Mouse (Mus musculus) hindbrain, embryonic 15.5 days (tissue): Measurements from ENCODE around the gene Prss56. TPM values are rescaled to one million over a fixed set of nuclear protein-coding genes. Genes with fewer than 3 reads are reported as not detected.

Experiments
- ATAC-seq: fragments of 200-750 bp; cut with Nextera tagmentation; 2 replicates; pipeline ENCODE4 v1.8.0; 2017; ENCODE audit warnings: low read depth, moderate number of reproducible peaks, moderate TSS enrichment; ENCODE audit not compliant: low FRiP score
- H3K27ac ChIP-seq: fragments of 300-500 bp; sonication (generic); replicated peaks from 2 replicates; pipeline ENCODE4 v1.5.1; 2015; ENCODE audit warnings: mild to moderate bottlenecking, inconsistent platforms
- H3K27me3 ChIP-seq: fragments of 300-500 bp; sonication (generic); 2 replicates; pipeline ENCODE4 v1.6.1; 2015; ENCODE audit warnings: control low read depth, inconsistent platforms
- H3K36me3 ChIP-seq: fragments of 300-500 bp; sonication (generic); 2 replicates; pipeline ENCODE4 v1.6.1; 2015; ENCODE audit warnings: control low read depth, inconsistent platforms
- H3K4me1 ChIP-seq: fragments of 300-500 bp; sonication (generic); replicated peaks from 2 replicates; pipeline ENCODE4 v1.6.1; 2015; ENCODE audit warnings: control low read depth, inconsistent platforms
- H3K4me2 ChIP-seq: fragments of 300-500 bp; sonication (generic); 2 replicates; pipeline ENCODE4 v1.6.1; 2015; ENCODE audit warnings: moderate library complexity, mild to moderate bottlenecking, inconsistent platforms
- H3K4me3 ChIP-seq: fragments of 300-500 bp; sonication (generic); 2 replicates; pipeline ENCODE4 v1.5.1; 2015; ENCODE audit warnings: mild to moderate bottlenecking, inconsistent platforms
- H3K9ac ChIP-seq: fragments of 300-500 bp; sonication (generic); 2 replicates; pipeline ENCODE4 v1.6.1; 2015; ENCODE audit warnings: inconsistent platforms
- H3K9me3 ChIP-seq: fragments of 300-500 bp; sonication (generic); 2 replicates; pipeline ENCODE4 v1.6.1; 2016; ENCODE audit warnings: control low read depth, inconsistent platforms
- WGBS: fragments of 180-500 bp; shearing (Covaris S2); methylation state at CpG from one replicate; pipeline ENCODE4 v1.1.7; 2015; 5-methylcytosine and 5-hydroxymethylcytosine counted together
- polyA plus RNA-seq: library from polyadenylated mRNA; unstranded; fragments of >200 nt; fragmentation: Nextera tagmentation; extraction: Ambion mirVana; gene quantifications from 2 replicates; pipeline ENCODE4 v1.2.1, GENCODE M21; 2015

The Prss56 gene
- polyA plus RNA-seq, result 3.0 and 3.3 TPM in 2 replicates

- WGBS, result 66% methylated on average over 9 of the region's 9 CpGs
- no peak within 1 kb of the TSS for H3K4me3 ChIP-seq
- H3K27ac ChIP-seq, result no peak within 1 kb of the TSS
- H3K4me1 ChIP-seq, result peaks cover 22% of the 10 kb centered on the region
- H3K27me3 ChIP-seq, result peaks cover 38% of the 10 kb centered on the region
- H3K36me3 ChIP-seq, result no peaks in the 10 kb centered on the region
- H3K9ac ChIP-seq, result no peak within 1 kb of the TSS
- no peaks in the 10 kb centered on the region for H3K9me3 ChIP-seq
- ATAC-seq, result no peak
- H3K4me2 ChIP-seq, result no peak within 1 kb of the TSS
Observed at GRCm38 (mm10) chr1:87183013-87183412, at the start of gene Prss56. Prss56 (plus strand) TSS chr1:87183313.

GRCm38 (mm10) chr1:87141550-87141949, 41.6 kb upstream of the Prss56 start:
- 0 out of 2 replicates have a peak overlapping the region, but pooled peaks have one; percentile 14 for H3K27ac ChIP-seq

DNA sequence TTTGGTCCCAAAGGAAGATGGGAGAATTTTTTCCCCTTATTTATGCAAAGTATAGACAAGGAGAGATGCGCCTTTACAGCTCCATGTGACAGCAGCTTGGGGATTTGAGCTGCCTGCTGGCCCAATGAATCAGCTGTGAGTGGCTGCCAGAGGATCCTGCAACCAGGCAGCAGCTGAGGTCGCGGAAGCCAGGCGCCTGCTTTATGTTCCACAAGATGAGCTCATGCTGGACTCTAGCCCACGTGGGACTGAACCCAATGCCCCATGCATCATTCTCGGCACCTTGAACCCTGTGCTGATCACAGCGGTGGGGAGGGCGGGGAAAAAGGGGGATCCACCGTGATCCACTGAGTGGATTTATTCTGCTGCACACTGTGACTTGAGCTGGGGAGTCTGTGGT, 40.7 kb upstream of the Prss56 start:
- H3K36me3 ChIP-seq, result no peaks in the 10 kb centered on the region
- no peak overlapping the region for H3K4me3 ChIP-seq
- H3K27ac ChIP-seq, result 0 out of 2 replicates have a peak overlapping the region, but pooled peaks have one; percentile 14
- H3K4me1 ChIP-seq, result peaks cover 22% of the 10 kb centered on the region
- no peak overlapping the region for H3K9ac ChIP-seq
- H3K27me3 ChIP-seq, result no peaks in the 10 kb centered on the region
- ATAC-seq, result peak; percentile 74
- H3K9me3 ChIP-seq, result no peaks in the 10 kb centered on the region
- WGBS, result 32% methylated on average over 9 of the region's 9 CpGs
- H3K4me2 ChIP-seq, result no peak overlapping the region; the same call in 1 of the 2 replicates

More at GRCm38 (mm10) chr1:87141550-87141949, 41.6 kb upstream of the Prss56 start:
- H3K36me3 ChIP-seq, result no peaks in the 10 kb centered on the region
- no peak overlapping the region for H3K4me2 ChIP-seq
- H3K4me3 ChIP-seq, result no peak overlapping the region
- no peaks in the 10 kb centered on the region for H3K27me3 ChIP-seq
- no peak overlapping the region for H3K9ac ChIP-seq
- WGBS, result 64% methylated on average over 4 of the region's 4 CpGs
- H3K4me1 ChIP-seq, result peaks cover 22% of the 10 kb centered on the region
- peak; percentile 35; the same call in 1 of the 2 replicates for ATAC-seq
- H3K9me3 ChIP-seq, result no peaks in the 10 kb centered on the region

- Histone ChIP-seq H3K4me2 (no peak overlapping the region), H3K4me1 (peaks cover 22% of the 10 kb centered on the region), H3K4me3 (no peak overlapping the region), H3K9ac (no peak overlapping the region), H3K9me3 (no peaks in the 10 kb centered on the region), H3K36me3 (no peaks in the 10 kb centered on the region), H3K27ac (no peak overlapping the region), H3K27me3 (no peaks in the 10 kb centered on the region)
- peak; percentile 36; the same call in 1 of the 2 replicates for ATAC-seq
- 57% methylated on average over 10 of the region's 10 CpGs for WGBS
Observed at GRCm38 (mm10) chr1:87143141-87143540, 40.0 kb upstream of the Prss56 start.

DNA sequence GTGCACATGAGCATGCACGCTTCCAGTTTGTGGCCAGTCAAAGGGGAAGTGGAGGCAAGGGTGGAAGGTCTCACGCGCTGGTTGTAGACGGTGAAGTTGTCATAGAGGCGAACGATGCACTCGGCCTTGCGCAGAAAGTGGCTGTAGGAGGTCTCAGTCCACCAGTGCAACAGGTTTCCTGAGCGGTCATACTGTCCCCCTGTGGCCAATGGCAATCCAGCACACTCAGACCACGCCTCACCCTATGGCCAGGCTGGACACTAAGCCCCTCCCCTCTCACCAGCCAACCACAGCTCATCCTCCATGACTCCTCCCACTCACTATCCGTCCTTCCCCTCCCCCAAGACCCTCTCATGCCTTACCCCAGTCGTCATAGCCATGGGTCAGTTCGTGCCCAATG, 33.7 kb upstream of the Prss56 start:
- no peak for ATAC-seq
- Histone ChIP-seq H3K4me3 (no peak overlapping the region), H3K27ac (no peak overlapping the region), H3K9me3 (no peaks in the 10 kb centered on the region), H3K4me2 (no peak overlapping the region), H3K27me3 (peaks cover 37% of the 10 kb centered on the region), H3K4me1 (peaks cover 17% of the 10 kb centered on the region), H3K9ac (no peak overlapping the region), H3K36me3 (no peaks in the 10 kb centered on the region)
- 36% methylated on average over 13 of the region's 13 CpGs for WGBS

- WGBS, result 91% methylated on average over 6 of the region's 6 CpGs
Observed at GRCm38 (mm10) chr1:87151286-87151685, 31.8 kb upstream of the Prss56 start.

DNA sequence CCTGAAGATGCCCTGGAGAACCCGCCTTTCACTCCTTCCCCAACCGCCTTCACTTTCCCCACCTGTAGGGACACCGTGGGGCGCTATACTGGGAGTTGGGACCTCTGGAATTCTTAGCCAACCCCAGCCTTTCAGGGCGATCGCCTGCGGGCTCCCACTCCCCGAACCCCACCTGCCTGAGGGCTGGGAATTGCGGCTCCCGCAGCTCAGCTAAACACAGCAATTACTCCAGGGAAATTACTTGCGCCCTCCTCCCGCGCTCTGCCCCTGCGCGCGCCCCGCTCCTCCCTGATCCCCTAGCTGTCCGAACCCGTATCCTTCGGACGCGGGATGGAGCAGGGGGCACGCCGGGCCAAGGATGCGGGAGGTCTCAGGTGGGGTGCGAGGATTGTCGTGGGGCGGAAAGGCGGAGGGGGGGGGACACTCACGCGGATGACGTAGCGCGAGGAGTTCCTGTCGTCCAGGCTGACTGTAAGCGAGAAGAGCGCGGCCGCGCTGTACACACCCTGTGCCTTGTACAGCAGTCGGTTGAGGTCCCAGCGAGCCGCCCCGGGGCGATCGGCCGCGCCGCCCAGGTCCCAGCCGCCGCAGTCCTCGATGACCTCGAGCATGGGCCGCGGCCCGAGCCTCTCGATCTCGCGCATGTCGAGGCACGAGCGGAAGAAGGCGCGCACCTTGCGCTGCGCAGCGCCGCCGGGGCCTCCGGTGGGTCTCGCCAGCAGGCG, 29.2 kb upstream of the Prss56 start:
- Histone ChIP-seq H3K27ac (no peak overlapping the region), H3K36me3 (no peaks in the 10 kb centered on the region), H3K27me3 (peaks cover 57% of the 10 kb centered on the region), H3K4me2 (peak overlapping the region; percentile 83), H3K4me1 (peaks cover 34% of the 10 kb centered on the region), H3K9ac (peak overlapping the region; percentile 28), H3K4me3 (peak overlapping the region; percentile 43), H3K9me3 (no peaks in the 10 kb centered on the region)
- WGBS, result under 1% methylated on average over 72 of the region's 72 CpGs
- peak; percentile 33 for ATAC-seq

More at GRCm38 (mm10) chr1:87151286-87151685, 31.8 kb upstream of the Prss56 start:
- H3K36me3 ChIP-seq, result no peaks in the 10 kb centered on the region
- no peak overlapping the region for H3K9ac ChIP-seq
- H3K4me3 ChIP-seq, result no peak overlapping the region
- H3K4me2 ChIP-seq, result no peak overlapping the region
- H3K9me3 ChIP-seq, result no peaks in the 10 kb centered on the region
- H3K4me1 ChIP-seq, result peaks cover 34% of the 10 kb centered on the region
- H3K27me3 ChIP-seq, result peaks cover 51% of the 10 kb centered on the region
- ATAC-seq, result no peak
- no peak overlapping the region for H3K27ac ChIP-seq

GRCm38 (mm10) chr1:87154501-87155120, 28.5 kb upstream of the Prss56 start:
- H3K4me3 ChIP-seq, result peak overlapping the region; percentile 43
- ATAC-seq, result no peak
- H3K9me3 ChIP-seq, result no peaks in the 10 kb centered on the region
- H3K27ac ChIP-seq, result no peak overlapping the region
- no peaks in the 10 kb centered on the region for H3K36me3 ChIP-seq
- H3K27me3 ChIP-seq, result peaks cover 57% of the 10 kb centered on the region
- H3K4me1 ChIP-seq, result peaks cover 34% of the 10 kb centered on the region
- H3K9ac ChIP-seq, result peak overlapping the region; percentile 28; the same call in 1 of the 2 replicates
- 1% methylated on average over 57 of the region's 58 CpGs for WGBS
- peak overlapping the region; percentile 83 for H3K4me2 ChIP-seq

- Histone ChIP-seq H3K4me1 (peaks cover 34% of the 10 kb centered on the region), H3K27me3 (peaks cover 57% of the 10 kb centered on the region), H3K36me3 (no peaks in the 10 kb centered on the region), H3K4me2 (peak overlapping the region; percentile 83), H3K9ac (peak overlapping the region; percentile 37), H3K4me3 (peak overlapping the region; percentile 43), H3K9me3 (no peaks in the 10 kb centered on the region), H3K27ac (0 out of 2 replicates have a peak overlapping the region, but pooled peaks have one; percentile 15)
- no peak; the same call in 1 of the 2 replicates for ATAC-seq
- under 1% methylated on average over 38 of the region's 56 CpGs for WGBS
Observed at GRCm38 (mm10) chr1:87155531-87156198, 27.4 kb upstream of the Prss56 start.

DNA sequence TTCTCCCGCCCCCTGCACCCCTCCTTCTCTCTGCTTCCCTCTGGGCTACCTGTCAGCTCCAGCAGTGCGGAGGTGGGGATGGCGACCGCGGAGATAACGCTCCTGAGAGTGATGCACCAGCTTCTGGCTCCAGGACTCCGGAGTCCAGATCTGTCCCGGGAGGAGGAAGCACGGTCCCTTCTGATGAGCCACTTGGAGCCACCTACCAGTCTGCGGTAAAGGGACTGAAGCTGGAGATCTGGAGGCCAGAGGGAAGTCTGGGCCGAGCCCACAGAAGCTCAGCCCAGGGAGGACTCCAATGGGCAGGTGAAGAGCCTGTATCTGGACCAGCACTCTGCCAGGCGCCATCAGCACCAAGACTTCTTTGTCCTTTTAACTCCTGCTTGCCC, 26.9 kb upstream of the Prss56 start, which contains the start of gene Ecel1:
Ecel1 (minus strand) TSS at position 323 of the 389 bp plus-strand sequence.
- Histone ChIP-seq H3K4me1 (peaks cover 34% of the 10 kb centered on the region), H3K4me2 (peak within 1 kb of the TSS; percentile 83), H3K4me3 (peak within 1 kb of the TSS; percentile 43), H3K9me3 (no peaks in the 10 kb centered on the region), H3K27ac (0 out of 2 replicates have a peak within 1 kb of the TSS, but pooled peaks have one; percentile 15), H3K27me3 (peaks cover 52% of the 10 kb centered on the region), H3K9ac (peak within 1 kb of the TSS; percentile 37), H3K36me3 (no peaks in the 10 kb centered on the region)
- peak; percentile 28; the same call in 1 of the 2 replicates for ATAC-seq
- WGBS, result 2% methylated on average over 11 of the region's 12 CpGs

DNA sequence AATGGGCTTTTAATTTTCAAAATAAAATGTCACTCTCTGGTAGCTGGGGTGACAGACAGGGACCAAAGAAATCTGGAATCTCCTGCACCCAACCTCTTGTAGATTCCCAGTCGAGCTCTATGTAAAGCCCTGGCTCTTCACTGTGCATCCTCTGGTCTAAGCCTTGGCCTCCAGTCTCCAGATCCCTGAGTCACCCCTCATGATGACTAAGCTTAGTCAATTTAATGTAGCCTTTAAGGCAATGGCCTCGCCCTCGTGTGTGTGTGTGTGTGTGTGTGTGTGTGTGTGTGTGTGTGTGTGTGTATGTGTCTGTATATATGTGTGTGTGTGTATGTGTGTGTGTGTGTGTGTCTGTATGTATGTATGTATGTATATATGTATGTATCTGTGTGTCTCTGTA, 23.7 kb upstream of the Prss56 start:
- Histone ChIP-seq H3K27me3 (peaks cover 20% of the 10 kb centered on the region), H3K36me3 (no peaks in the 10 kb centered on the region), H3K9ac (no peak overlapping the region), H3K4me2 (no peak overlapping the region), H3K27ac (no peak overlapping the region), H3K9me3 (no peaks in the 10 kb centered on the region), H3K4me1 (peaks cover 22% of the 10 kb centered on the region), H3K4me3 (no peak overlapping the region)
- ATAC-seq, result no peak
- 77% methylated on average over 3 of the region's 3 CpGs for WGBS
